Mouse (Mus musculus): Measurements from ENCODE around the gene Defa28.
"Not testable (repeated sequence)": the region's sequence is repeated elsewhere in the genome, so short reads cannot be mapped to it uniquely, and the experiment has no call there.

The Defa28 gene

GRCm38 (mm10) chr8:21582706-21583105 is at the start of gene Defa28:
Gene Defa28, plus strand, starts transcription at chr8:21583006.
- in situ Hi-C loops (cut with MboI; ENCODE audit: low pct_unique_long_range_greater_than_20kb in 1 of 2, low sequenced_read_pairs in 2 of 2, unreplicated experiment in 1 of 2), result not testable (repeated sequence)

- in situ Hi-C loops (cut with MboI; ENCODE audit: low pct_unique_long_range_greater_than_20kb in 1 of 2, low sequenced_read_pairs in 2 of 2, unreplicated experiment in 1 of 2), result not testable (repeated sequence)
These were observed 17.7 kb upstream of the Defa28 start, which contains the start of gene Defa37 for GRCm38 (mm10) chr8:21565086-21565485. Gene Defa37, plus strand, starts transcription at chr8:21565386.

GRCm38 (mm10) chr8:21594408-21594807 is 11.6 kb downstream of the Defa28 start, which contains the start of gene Gm7861:
Gene Gm7861, minus strand, starts transcription at chr8:21594508.
- in situ Hi-C loops (cut with MboI; ENCODE audit: low pct_unique_long_range_greater_than_20kb in 1 of 2, low sequenced_read_pairs in 2 of 2, unreplicated experiment in 1 of 2), result not testable (repeated sequence)

DNA sequence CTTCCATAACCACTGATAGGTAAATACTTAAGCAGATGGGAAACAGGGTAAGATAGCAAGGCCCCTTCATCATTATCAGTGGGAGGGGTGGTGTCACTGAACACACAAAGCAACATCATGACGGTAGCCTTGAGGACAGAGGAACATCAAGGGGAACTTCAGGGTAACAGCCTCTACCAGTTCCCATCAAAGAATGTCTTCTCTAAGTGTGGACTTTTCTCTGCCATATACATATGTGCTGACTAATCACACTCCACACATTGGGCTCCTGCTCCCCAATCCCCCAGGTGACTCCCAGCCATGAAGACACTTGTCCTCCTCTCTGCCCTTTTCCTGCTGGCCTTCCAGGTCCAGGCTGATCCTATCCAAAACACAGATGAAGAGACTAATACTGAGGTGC is 35.1 kb downstream of the Defa28 start, which contains the start of gene Defa26:
TSS of gene Defa26 (plus strand) at position 301 of the 400 bp plus-strand sequence.
- in situ Hi-C loops (cut with MboI; ENCODE audit: low pct_unique_long_range_greater_than_20kb in 1 of 2, low sequenced_read_pairs in 2 of 2, unreplicated experiment in 1 of 2), result not testable (repeated sequence)
